Mouse (Mus musculus): ENCODE measurements around the gene Tmem147. TPM values are rescaled to one million over a fixed set of nuclear protein-coding genes. Genes with fewer than 3 reads are reported as not detected.

Tmem147 gene
- total RNA-seq, 4 experiments from 2014 or later, result 110 to 119 (median 116) TPM

DNA sequence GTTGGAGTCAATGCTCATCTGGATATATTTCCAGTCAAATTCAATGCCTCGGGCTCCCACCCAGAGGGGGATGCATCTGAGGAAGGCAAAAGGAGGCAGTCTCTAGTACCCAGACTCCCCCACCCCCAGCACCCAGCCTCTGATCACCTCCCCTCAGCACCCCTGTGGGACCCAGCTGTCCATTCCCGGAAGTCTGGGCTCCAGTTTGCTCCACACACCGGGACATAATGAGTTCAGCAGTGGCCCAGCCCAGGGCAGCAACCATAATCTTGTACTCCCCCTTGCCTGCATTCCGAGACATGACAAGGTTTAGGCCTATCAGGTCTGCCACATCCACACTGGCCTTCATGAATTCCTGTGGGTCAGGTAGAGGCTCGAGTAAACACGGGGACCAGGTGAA lies 1.1 kb downstream of the Tmem147 start:
- DNase-seq (ENCODE audit: low spot score in 2 of 2), result no peak

DNA sequence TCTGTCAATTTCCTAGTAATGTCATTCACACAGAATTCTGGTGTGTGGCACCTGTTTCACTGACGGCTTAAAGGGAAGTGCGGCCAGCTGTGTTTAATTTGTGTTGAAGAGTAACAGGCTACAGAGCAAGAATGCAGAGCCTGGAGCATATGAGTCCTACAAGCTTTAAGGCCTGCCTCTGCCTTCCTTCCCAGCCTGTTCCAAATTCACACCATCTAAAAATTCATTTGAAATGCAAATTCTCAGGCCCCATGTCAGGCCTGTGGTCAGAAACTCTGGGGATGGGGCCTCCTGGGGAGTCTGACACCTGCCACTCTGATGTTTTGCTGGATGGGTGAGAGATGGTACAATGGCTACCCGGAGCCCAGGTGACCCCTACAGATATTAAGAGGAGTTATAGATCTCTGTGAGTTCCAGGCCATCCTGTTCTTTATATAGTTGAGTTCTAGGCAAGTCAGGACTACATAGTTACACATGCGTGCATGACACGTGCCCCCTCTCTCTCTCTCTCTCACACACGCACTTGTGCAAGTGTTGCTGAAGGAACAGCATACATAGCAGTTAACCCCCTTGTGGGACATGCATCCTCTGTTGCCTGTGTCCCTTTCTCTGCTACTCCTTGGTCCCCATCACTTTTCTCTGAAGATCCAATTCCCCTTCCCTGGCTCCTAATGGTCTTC lies 5.9 kb downstream of the Tmem147 start:
- no peak for DNase-seq (ENCODE audit: low spot score in 2 of 2)

DNA sequence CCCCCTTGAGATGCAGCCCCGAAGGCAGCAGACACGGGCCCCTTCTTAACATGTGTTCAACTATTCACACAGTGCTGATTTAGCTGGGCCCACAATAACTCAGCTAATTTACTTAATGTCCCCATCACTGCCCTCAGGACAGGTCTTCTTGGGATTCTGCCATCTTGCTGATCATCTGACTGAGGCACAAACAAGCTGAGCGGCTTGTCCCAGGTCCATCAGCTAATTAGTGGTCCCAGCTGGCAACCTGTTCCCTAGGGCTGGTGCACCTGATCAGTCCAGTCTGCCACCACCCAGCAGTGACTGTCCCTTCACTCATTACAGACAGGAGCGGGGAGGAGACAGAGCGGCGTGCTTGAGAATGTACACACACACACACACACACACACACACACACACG lies 8.1 kb downstream of the Tmem147 start:
- DNase-seq (ENCODE audit: low spot score in 2 of 2), result no peak

DNA sequence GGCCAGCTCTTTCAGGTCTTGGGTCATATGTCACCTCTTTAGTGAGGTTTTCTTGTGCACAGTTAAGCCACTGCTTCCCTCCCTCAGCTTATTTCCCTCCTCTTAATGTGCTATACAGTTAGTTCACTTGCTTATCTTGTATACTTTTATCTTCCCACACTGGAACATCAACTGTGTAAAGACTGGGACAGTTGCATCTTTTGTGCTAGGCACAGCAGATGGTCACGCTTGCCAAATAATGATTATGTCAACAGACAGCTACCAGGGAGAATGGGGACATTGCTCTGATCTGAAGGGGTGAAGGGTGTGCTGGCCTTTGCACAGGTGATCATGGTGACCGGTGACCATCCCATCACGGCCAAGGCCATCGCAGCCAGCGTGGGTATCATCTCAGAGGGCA lies 9.7 kb downstream of the Tmem147 start:
- DNase-seq (ENCODE audit: low spot score in 2 of 2), result no peak

DNA sequence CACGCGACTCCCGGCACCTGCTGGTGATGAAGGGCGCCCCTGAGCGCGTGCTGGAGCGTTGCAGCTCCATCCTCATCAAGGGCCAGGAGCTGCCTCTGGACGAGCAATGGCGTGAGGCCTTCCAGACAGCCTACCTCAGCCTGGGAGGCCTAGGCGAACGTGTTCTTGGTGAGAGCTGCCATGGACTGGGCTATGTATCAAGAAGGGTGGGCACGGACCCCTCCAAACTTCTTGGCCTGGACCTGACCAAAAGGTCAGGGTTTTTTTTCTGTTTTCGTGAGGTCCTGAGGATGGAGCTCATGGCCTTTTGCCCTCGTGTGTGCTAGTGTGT lies 11.7 kb downstream of the Tmem147 start:
- no peak for DNase-seq (ENCODE audit: low spot score in 2 of 2)

DNA sequence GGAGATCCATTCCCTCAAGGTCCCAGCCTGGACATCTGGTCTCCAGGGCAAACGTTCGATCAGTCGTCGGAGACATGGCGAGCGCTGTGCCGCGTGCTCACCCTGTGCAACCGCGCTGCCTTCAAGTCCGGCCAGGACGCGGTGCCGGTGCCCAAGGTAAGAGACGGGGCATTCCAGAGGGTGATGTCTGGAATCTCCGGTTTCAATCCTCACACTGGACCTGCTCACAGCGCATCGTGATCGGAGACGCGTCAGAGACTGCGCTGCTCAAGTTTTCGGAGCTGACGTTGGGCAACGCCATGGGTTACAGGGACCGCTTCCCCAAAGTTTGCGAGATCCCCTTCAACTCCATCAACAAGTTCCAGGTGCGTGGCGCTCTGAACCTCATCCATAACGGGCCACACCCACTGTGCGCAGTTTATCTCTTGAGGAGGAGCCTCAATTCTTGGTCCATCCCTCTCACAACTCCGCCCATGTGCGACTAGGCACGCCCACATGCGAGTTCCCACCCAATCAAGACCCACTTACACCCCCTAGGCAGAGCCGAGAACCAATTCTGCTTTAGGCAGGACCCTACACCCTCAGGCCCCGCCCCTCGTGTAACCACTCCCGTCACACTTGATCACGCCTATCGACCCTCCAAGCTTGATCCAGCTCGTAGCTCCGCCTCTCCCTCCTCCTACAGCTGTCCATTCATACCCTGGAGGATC lies 12.2 kb downstream of the Tmem147 start:
- DNase-seq (ENCODE audit: low spot score in 2 of 2), result peak; percentile 27 to 36

DNA sequence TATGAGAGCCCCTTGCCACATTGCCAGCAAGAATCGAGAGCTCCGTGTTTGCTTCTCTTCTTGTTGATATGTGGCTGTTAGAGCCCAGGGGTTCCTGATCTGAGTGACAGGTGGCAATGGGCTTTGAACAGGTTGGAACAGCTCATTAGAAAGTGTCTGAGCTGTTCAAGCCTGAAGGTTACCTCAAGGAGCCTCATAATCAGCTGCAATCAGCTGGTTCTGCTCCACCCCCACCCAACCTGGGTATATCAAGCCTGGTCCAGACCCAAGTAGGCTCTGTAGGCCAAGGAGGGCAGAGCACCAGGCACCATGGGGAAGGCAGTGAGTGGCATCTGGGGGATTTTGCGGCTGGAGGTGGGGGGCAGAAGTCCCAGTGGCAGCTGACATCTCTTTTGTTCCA lies 17.4 kb downstream of the Tmem147 start, which contains the start of gene Atp4a:
TSS of gene Atp4a (plus strand) at position 268 of the 400 bp plus-strand sequence.
- no peak for DNase-seq (ENCODE audit: low spot score in 2 of 2)

DNA sequence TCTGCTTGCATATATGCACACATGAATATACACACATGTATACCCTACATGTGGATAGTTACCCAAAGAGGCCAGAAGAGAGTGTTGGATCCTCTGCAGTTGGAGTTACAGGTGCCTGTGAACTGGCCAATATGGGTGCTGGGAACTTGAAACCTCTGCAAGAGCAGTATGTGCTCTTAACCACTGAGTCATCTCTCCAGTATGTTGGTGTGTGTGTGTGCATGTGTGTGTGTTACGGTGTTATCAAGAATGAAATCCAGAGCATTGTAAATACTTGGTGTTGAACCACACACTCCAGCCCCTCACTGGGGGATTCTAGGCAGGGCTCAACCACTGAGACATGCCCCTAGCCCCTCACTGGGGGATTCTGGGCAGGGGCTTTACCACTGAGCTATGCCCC lies 21.9 kb downstream of the Tmem147 start:
- no peak for DNase-seq (ENCODE audit: low spot score in 2 of 2)

DNA sequence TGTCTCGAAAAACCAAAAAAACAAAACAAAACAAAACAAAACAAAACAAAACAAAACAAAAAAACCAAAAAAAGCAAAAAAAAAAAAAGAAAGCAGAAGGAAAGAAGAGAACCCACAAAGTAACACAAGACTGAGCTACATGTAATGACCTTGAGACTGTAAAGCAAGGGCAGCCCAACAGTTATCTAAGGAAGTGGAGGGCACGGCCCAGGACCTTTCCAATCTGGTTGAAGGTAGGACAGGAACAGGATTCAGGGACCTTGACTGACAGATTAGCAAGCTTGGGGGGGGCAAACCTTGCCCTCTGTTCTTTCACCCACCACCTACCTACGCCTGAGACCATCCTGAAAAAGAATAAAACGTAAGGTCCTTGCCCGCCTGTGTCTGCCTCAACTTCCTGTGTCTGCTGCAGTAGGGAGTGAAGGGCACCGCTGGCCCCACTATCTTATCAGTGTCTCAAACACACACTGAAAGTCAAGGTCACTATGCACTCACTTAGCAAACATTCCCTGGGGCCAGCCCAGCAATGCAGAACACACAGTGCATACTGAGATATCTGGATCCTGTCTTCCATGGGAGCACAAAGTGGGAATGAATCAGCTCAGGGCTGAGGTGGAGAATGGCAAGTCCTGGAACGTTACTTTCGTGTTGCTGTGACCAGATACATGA lies 23.0 kb downstream of the Tmem147 start:
- DNase-seq (ENCODE audit: low spot score in 2 of 2), result no peak

DNA sequence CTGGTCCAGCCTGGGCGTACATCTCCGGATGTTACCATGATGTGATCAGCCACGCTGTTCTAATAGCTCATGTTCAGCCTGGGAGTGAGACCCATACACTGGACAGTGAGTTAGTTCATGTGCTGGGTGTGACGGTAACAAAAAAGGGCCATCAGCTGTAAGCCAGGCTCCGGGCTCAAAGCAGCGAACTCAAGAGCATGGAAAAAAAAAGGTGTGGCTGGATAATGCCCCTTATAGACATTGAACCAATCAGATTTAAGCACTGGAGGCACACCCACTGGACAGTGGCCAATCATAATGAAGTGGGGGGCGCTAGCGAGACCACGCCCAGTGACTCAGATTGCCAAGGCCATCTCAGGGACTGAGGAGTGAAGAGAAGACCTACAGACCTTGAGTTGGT lies 30.8 kb downstream of the Tmem147 start, which contains the start of gene 2200002J24Rik:
TSS of gene 2200002J24Rik (plus strand) at position 338 of the 400 bp plus-strand sequence.
- DNase-seq (ENCODE audit: low spot score in 2 of 2), result no peak

DNA sequence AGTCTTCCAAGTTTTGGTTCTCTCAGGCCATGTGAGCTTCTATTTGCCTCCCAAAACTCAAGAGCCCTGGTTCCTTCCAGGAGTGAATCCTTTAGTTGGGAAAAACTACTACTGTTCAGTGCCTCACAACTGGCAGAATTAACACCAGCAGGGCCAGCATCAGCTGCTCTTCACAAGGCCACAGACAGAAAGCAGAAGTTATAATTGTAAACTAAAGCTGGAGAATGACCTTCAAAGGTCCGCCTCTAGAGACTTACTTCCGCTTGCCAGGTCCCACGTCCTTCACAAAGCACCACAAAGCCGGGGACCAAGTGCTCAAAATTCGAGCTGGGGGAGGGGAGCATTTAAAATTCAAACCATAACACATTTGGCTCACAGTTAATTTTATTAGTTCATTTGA lies 31.2 kb downstream of the Tmem147 start:
- DNase-seq (ENCODE audit: low spot score in 2 of 2), result no peak

DNA sequence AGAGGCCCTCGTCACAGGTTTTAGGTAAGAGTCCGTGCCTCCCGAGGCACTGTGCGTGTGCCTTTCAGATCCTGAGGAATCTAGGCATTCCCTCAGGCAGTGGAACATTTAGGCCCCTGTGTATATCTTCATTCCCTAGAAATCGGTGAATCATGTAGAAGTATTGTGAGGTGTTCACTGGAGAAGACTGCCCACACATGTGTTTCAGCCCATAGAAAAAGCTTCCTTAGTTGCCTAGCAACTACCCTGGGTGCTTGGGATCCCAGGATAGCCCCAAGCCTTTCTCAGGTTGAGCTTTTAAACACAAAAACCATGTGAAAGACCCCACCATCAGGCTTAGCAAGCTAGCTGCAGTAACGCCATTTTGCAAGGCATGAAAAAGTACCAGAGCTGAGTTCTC lies 41.0 kb downstream of the Tmem147 start:
- no peak for DNase-seq (ENCODE audit: low spot score in 2 of 2)

DNA sequence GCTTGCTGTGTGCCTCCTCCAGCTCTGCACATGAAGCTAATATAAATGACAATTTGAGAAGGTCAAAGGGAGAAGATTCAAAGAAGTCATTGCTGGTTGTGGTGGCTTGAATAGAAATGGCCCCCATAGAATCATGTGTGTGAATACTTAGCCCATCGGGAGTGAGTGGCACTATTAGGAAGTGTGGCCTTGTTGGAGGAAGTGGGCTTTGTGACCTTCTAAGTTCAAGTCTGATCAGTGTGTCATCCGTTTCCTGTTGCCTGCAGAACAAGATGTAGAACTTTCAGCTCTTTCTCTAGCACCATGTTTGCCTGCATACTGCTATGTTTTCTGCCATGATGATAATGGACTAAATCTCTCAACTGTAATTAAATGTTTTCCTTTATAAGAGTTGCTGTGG lies 45.9 kb downstream of the Tmem147 start:
- DNase-seq (ENCODE audit: low spot score in 2 of 2), result no peak

DNA sequence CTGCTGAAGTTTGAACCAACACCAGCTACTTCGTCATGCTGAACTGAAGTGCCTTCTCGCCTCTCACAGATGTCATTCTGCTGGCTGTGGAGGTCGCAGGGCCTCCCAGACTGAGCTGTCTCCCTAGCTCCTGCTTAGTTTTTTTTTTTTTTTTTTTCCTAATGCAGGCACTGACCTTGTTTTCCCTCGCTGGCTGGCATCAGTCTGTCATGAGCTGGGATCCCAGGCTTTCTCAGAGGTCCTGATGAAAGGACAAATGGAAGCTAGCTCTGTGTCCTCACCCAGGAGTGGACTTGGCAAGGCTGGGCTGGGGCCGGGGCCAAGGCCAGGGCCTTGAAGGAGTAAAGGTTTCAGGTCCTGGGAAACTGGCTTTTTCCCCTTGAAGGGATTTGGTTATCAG lies 47.4 kb downstream of the Tmem147 start:
- DNase-seq (ENCODE audit: low spot score in 2 of 2), result no peak

DNA sequence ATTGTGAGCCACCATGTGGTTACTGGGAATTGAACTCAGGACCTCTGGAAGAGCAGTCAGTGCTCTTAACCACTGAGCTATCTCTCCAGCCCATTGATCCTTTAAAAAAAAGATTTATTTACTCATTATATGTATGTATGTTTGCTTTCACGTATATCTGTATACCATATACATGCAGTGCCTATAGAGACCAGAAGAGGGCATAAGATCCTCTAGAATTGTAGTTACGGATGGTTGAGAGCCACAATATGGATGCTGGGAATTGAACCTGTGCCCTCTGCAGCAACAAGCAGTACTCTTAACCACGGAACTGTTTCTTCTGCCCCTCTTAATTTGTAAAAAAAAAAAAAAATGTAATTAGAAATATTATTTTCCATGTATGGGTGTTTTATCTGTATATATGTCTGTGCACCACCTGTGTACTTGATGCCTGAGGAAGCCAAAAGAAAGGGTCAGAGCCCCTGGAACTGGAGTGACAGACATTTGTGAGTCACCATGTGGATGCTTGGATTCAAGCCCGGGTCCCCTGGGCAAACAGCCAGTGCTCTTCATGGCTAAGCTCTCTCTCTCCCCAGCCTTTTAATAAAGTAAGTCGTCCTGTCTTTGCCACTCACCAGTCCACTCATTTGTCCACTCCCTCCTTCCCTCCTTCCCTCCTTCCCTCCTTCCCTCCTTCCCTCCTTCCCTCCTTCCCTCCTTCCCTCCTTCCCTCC lies 50.9 kb downstream of the Tmem147 start:
- DNase-seq (ENCODE audit: low spot score in 2 of 2), result no peak

Other genes starting within 250 kb of the Tmem147 start
- gene Prodh2, start 235.9 kb downstream of the Tmem147 start, total RNA-seq (2022), result under 1 TPM in 1 of 4 experiments, not detected in 3; 0.56 TPM
- gene Arhgap33, start 194.5 kb downstream of the Tmem147 start, total RNA-seq (2022), result 100 to 1,000 TPM in 3 of 4 experiments, 10 to 100 TPM in 1; 99.8 to 118 (median 110) TPM
- 10 to 100 TPM in 1 of 4 experiments, 1 to 10 TPM in 3; 3.2 to 10.3 (median 6.5) TPM for gene Hspb6, start 177.4 kb downstream of the Tmem147 start, total RNA-seq (2022)
- gene Proser3, start 177.2 kb downstream of the Tmem147 start, total RNA-seq (2022), result 1 to 10 TPM; 4.4 to 8.9 (median 6.1) TPM
- gene Lin37, start 169.7 kb downstream of the Tmem147 start, total RNA-seq (2022), result 10 to 100 TPM; 41.3 to 54.0 (median 46.9) TPM
- gene U2af1l4, start 166.2 kb downstream of the Tmem147 start, total RNA-seq (2022), result 10 to 100 TPM; 68.2 to 81.1 (median 78.7) TPM
- gene Gm49396, start 166.2 kb downstream of the Tmem147 start, total RNA-seq (2022), result 10 to 100 TPM in 2 of 4 experiments, 1 to 10 TPM in 2; 6.3 to 14.8 (median 11.1) TPM
- 10 to 100 TPM; 85.9 to 91.0 (median 88.4) TPM for gene Psenen, start 165.9 kb downstream of the Tmem147 start, total RNA-seq (2022)
- 1 to 10 TPM; 4.0 to 5.7 (median 4.6) TPM for gene Igflr1, start 164.1 kb downstream of the Tmem147 start, total RNA-seq (2022)
- gene Kmt2b, start 140.8 kb downstream of the Tmem147 start, total RNA-seq (2022), result 10 to 100 TPM; 44.1 to 60.2 (median 56.1) TPM
- not detected for gene Zbtb32, start 130.6 kb downstream of the Tmem147 start, total RNA-seq (2022)
- 1 to 10 TPM in 1 of 4 experiments, under 1 TPM in 2, not detected in 1; 0.39 to 1.2 (median 0.89) TPM for gene Upk1a, start 116.7 kb downstream of the Tmem147 start, total RNA-seq (2022)
- 100 to 1,000 TPM; 631 to 661 (median 651) TPM for gene Cox6b1, start 103.4 kb downstream of the Tmem147 start, total RNA-seq (2022)
- gene Etv2, start 93.7 kb downstream of the Tmem147 start, total RNA-seq (2022), result not detected
- 10 to 100 TPM; 61.9 to 71.5 (median 70.1) TPM for gene Rbm42, start 79.2 kb downstream of the Tmem147 start, total RNA-seq (2022)
- 1 to 10 TPM; 5.7 to 8.3 (median 6.8) TPM for gene Haus5, start 64.5 kb downstream of the Tmem147 start, total RNA-seq (2022)
- not detected for gene Pmis2, start 57.9 kb downstream of the Tmem147 start, total RNA-seq (2022)
- not detected for gene 2200002J24Rik, start 30.6 kb downstream of the Tmem147 start, total RNA-seq (2022)
- gene Atp4a, start 17.3 kb downstream of the Tmem147 start, total RNA-seq (2022), result 1 to 10 TPM; 1.1 to 2.1 (median 1.6) TPM
- gene Gapdhs, start 14.1 kb upstream of the Tmem147 start, total RNA-seq (2022), result not detected
- 10 to 100 TPM in 1 of 4 experiments, 1 to 10 TPM in 3; 7.8 to 11.8 (median 8.4) TPM for gene Sbsn, start 21.9 kb upstream of the Tmem147 start, total RNA-seq (2022)
- 1 to 10 TPM in 1 of 4 experiments, under 1 TPM in 2, not detected in 1; 0.84 to 1.5 (median 0.95) TPM for gene Dmkn, start 34.2 kb upstream of the Tmem147 start, total RNA-seq (2022)
- not detected for gene Krtdap, start 58.4 kb upstream of the Tmem147 start, total RNA-seq (2022)
- gene Ffar2, start 94.2 kb upstream of the Tmem147 start, total RNA-seq (2022), result under 1 TPM in 1 of 4 experiments, not detected in 3; 0.20 TPM
- not detected for gene Ffar3, start 126.6 kb upstream of the Tmem147 start, total RNA-seq (2022)
- not detected for gene Ffar1, start 132.0 kb upstream of the Tmem147 start, total RNA-seq (2022)
- 1 to 10 TPM in 2 of 4 experiments, not detected in 2; 1.1 to 1.6 TPM for gene Cd22, start 150.8 kb upstream of the Tmem147 start, total RNA-seq (2022)
- gene Mag, start 185.3 kb upstream of the Tmem147 start, total RNA-seq (2022), result 100 to 1,000 TPM; 151 to 226 (median 183) TPM
- gene Hamp2, start 195.1 kb upstream of the Tmem147 start, total RNA-seq (2022), result not detected
- not detected for gene Hamp, start 214.5 kb upstream of the Tmem147 start, total RNA-seq (2022)
- 100 to 1,000 TPM; 118 to 123 (median 120) TPM for gene Usf2, start 227.3 kb upstream of the Tmem147 start, total RNA-seq (2022)
- 1 to 10 TPM; 5.1 to 9.0 (median 6.0) TPM for gene Lsr, start 243.9 kb upstream of the Tmem147 start, total RNA-seq (2022)
- under 1 TPM in 1 of 4 experiments, not detected in 3; 0.21 TPM for gene Fam187b, start 244.2 kb upstream of the Tmem147 start, total RNA-seq (2022)

All from layer of hippocampus, adult 8-10 months (tissue).